In genomic region chr4:122887336-122887735, GRCm38 (mm10) we compare ENCODE assay signal across 8 mouse cellular contexts. TPM values are rescaled to one million over a fixed set of nuclear protein-coding genes. Genes with fewer than 3 reads are reported as not detected.
DNase-seq lines count a peak whose midpoint lies in the region; ATAC-seq and TF ChIP-seq lines count a peak whose summit lies in the region.
"Had no signal": no experiment of that assay in that cellular context is flagged by ENCODE, and none has a peak within 500 bp of the region (broad histone marks: within the 10 kb centered on the region; RNA-seq: fewer than 3 reads in every experiment).

No protein-coding gene starts in this region.

- no peak overlapping the region for H3K4me2 ChIP-seq in lung, postnatal 0 days (replicated peaks; ENCODE audit: low read depth, low read length)
- H3K4me2 ChIP-seq in forebrain, embryonic 15.5 days (replicated peaks): peak overlapping the region; percentile 70
- peak overlapping the region; percentile 86 for H3K4me2 ChIP-seq in limb, embryonic 15.5 days
- H3K4me2 ChIP-seq in stomach, embryonic 15.5 days: peak overlapping the region; percentile 78; the same call in 1 of the 2 replicates

- DNase-seq in lung, postnatal 0 days (ENCODE audit: low spot score): no peak
- no peak for DNase-seq in lung, postnatal 10 days
- DNase-seq in layer of hippocampus, adult 9-11 months: no peak
- no peak for DNase-seq in cerebellum, adult 8-10 months
- DNase-seq: thymus, postnatal 4 days had no signal

- no peak overlapping the region for H3K4me3 ChIP-seq in lung, postnatal 0 days (ENCODE audit: low read depth, low read length)
- peak overlapping the region; percentile 68 for H3K4me3 ChIP-seq in forebrain, embryonic 15.5 days
- H3K4me3 ChIP-seq in limb, embryonic 15.5 days: peak overlapping the region; percentile 82; the same call in 1 of the 2 replicates
- peak overlapping the region; percentile 83; the same call in 1 of the 2 replicates for H3K4me3 ChIP-seq in stomach, embryonic 15.5 days (replicated peaks)

- H3K27ac ChIP-seq in lung, postnatal 0 days (ENCODE audit: low read length): peak overlapping the region; percentile 100
- peak overlapping the region; percentile 98 for H3K27ac ChIP-seq in forebrain, embryonic 15.5 days (replicated peaks)
- H3K27ac ChIP-seq in limb, embryonic 15.5 days: peak overlapping the region; percentile 100
- peak overlapping the region; percentile 100 for H3K27ac ChIP-seq in stomach, embryonic 15.5 days

- H3K4me1 ChIP-seq in lung, postnatal 0 days (ENCODE audit: insufficient read depth, low read depth, low read length): peaks cover 10% of the 10 kb centered on the region; the same call in 1 of the 2 replicates
- H3K4me1 ChIP-seq in forebrain, embryonic 15.5 days: peaks cover 54% of the 10 kb centered on the region
- peaks cover 32% of the 10 kb centered on the region for H3K4me1 ChIP-seq in limb, embryonic 15.5 days
- peaks cover 19% of the 10 kb centered on the region for H3K4me1 ChIP-seq in stomach, embryonic 15.5 days

- 79% methylated on average over 2 of the region's 2 CpGs for WGBS in lung, postnatal 0 days
- 75% methylated on average over 2 of the region's 2 CpGs for WGBS in forebrain, embryonic 15.5 days
- 63% methylated on average over 2 of the region's 2 CpGs for WGBS in limb, embryonic 15.5 days
- 63% methylated on average over 2 of the region's 2 CpGs for WGBS in stomach, embryonic 15.5 days

- TF ChIP-seq EP300 in lung, postnatal 0 days (IDR thresholded peaks at IDR 0.05): no peak

- ATAC-seq in lung, postnatal 0 days: no peak
- no peak for ATAC-seq in forebrain, embryonic 15.5 days (replicated peaks)
- no peak for ATAC-seq in limb, embryonic 15.5 days (ENCODE audit: insufficient number of reproducible peaks, low FRiP score, low TSS enrichment, low read depth)
- ATAC-seq in stomach, embryonic 15.5 days (ENCODE audit: insufficient read depth, low FRiP score, low read depth): no peak

- H3K9me3 ChIP-seq in lung, postnatal 0 days (ENCODE audit: low read length): no peaks in the 10 kb centered on the region
- H3K9me3 ChIP-seq in forebrain, embryonic 15.5 days: no peaks in the 10 kb centered on the region
- H3K9me3 ChIP-seq in limb, embryonic 15.5 days: no peaks in the 10 kb centered on the region
- H3K9me3 ChIP-seq in stomach, embryonic 15.5 days: no peaks in the 10 kb centered on the region

- H3K27me3 ChIP-seq in lung, postnatal 0 days (replicated peaks; ENCODE audit: insufficient read depth, low read length): no peaks in the 10 kb centered on the region
- no peaks in the 10 kb centered on the region for H3K27me3 ChIP-seq in forebrain, embryonic 15.5 days
- no peaks in the 10 kb centered on the region for H3K27me3 ChIP-seq in limb, embryonic 15.5 days
- H3K27me3 ChIP-seq in stomach, embryonic 15.5 days (replicated peaks): no peaks in the 10 kb centered on the region

- TF ChIP-seq CTCF in lung, postnatal 0 days (IDR thresholded peaks at IDR 0.05): no peak

- no peak overlapping the region for H3K9ac ChIP-seq in lung, postnatal 0 days (replicated peaks; ENCODE audit: low read depth)
- H3K9ac ChIP-seq in forebrain, embryonic 15.5 days (replicated peaks): no peak overlapping the region
- no peak overlapping the region for H3K9ac ChIP-seq in limb, embryonic 15.5 days
- H3K9ac ChIP-seq in stomach, embryonic 15.5 days: no peak overlapping the region

- H3K36me3 ChIP-seq in lung, postnatal 0 days (ENCODE audit: insufficient read depth, low read length): no peaks in the 10 kb centered on the region
- no peaks in the 10 kb centered on the region for H3K36me3 ChIP-seq in forebrain, embryonic 15.5 days
- no peaks in the 10 kb centered on the region for H3K36me3 ChIP-seq in limb, embryonic 15.5 days
- H3K36me3 ChIP-seq in stomach, embryonic 15.5 days: no peaks in the 10 kb centered on the region

RNA-seq across cellular contexts. Expression of gene Cap1, which starts 1.5 kb away (rescaled TPM):
- 66.8 and 66.9 TPM in 2 replicates for polyA plus RNA-seq in lung, postnatal 0 days (2015; fragmentation: Nextera tagmentation; extraction: Ambion mirVana)
- 62.4 and 62.9 TPM in 2 replicates for polyA plus RNA-seq in forebrain, embryonic 15.5 days (2015; fragmentation: Nextera tagmentation; extraction: Ambion mirVana)
- 64.5 and 78.3 TPM in 2 replicates for polyA plus RNA-seq in limb, embryonic 15.5 days (2015; fragmentation: Nextera tagmentation; extraction: Ambion mirVana)
- polyA plus RNA-seq in stomach, embryonic 15.5 days (2015; fragmentation: Nextera tagmentation; extraction: Ambion mirVana): 71.0 and 74.8 TPM in 2 replicates

RNA-seq across cellular contexts. Expression of gene Ppt1, which starts 51.3 kb away (rescaled TPM):
- polyA plus RNA-seq in lung, postnatal 0 days (2015; fragmentation: Nextera tagmentation; extraction: Ambion mirVana): 39.0 and 39.1 TPM in 2 replicates
- 71.6 and 73.6 TPM in 2 replicates for polyA plus RNA-seq in forebrain, embryonic 15.5 days (2015; fragmentation: Nextera tagmentation; extraction: Ambion mirVana)
- polyA plus RNA-seq in limb, embryonic 15.5 days (2015; fragmentation: Nextera tagmentation; extraction: Ambion mirVana): 79.4 and 83.0 TPM in 2 replicates
- polyA plus RNA-seq in stomach, embryonic 15.5 days (2015; fragmentation: Nextera tagmentation; extraction: Ambion mirVana): 73.9 and 80.4 TPM in 2 replicates
